Mouse (Mus musculus): ENCODE results near the gene Gnptab.

Gnptab gene

GRCm38 (mm10) chr10:88377666-88378065 lies 1.3 kb upstream of the Gnptab start:
- no peak for DNase-seq (ENCODE audit: low read depth)

GRCm38 (mm10) chr10:88380002-88380401 lies 1.1 kb downstream of the Gnptab start:
- DNase-seq (ENCODE audit: low read depth), result no peak

DNA sequence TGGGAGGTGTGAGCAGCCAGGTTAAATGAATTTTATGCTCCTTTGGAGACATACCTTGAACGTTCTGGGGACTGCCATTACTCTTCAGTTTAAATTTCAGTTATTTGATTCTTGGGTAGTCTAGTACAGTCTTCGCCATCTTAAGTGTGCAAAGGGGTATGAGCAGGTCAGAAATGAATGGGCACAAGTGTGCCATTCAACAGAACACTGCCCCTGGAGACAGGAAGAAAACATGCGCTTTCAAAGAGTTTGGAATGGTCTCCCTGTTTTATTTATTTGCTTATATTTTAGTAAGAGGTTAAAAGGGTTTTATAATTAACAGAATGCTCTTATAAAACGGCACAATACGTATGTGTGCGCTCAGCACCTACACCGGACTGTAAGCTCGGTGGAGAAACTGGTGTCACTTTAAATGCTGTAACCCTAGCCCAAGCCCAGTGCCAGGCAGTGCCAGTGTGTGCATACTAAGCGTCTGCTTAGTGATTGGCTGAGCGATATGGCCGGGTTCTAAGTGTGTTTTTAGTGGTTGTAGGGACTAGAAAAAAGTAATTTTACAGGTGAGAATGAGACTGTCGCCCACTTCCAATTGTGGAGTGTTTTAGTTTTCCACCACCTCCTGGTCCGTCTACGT lies 1.6 kb downstream of the Gnptab start:
- no peak for DNase-seq (ENCODE audit: low read depth)

GRCm38 (mm10) chr10:88381286-88381685 lies 2.4 kb downstream of the Gnptab start:
- no peak for DNase-seq (ENCODE audit: low read depth)

DNA sequence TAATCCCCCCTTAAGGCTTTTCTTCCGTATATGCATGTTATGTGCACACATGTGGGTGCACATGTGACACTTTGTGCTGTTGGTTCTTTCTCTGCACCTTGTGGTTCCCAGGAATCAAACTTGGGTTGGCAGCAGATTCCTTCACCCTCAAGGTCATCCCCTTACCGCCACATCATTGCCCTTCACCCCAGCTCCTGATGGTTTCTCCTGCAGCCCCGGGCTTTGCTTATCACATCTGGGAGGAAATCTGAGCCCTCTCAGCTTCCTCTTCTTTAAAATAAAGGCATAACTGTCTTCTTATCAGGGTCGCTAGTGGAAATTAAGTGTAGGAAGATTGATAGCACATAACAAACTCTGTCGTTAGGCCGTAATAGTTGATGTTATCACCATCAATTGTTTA lies 3.1 kb downstream of the Gnptab start:
- no peak for DNase-seq (ENCODE audit: low read depth)

- DNase-seq (ENCODE audit: low read depth), result no peak
Measured at GRCm38 (mm10) chr10:88383479-88383878, 4.5 kb downstream of the Gnptab start.

GRCm38 (mm10) chr10:88384081-88384480 lies 5.1 kb downstream of the Gnptab start:
- no peak for DNase-seq (ENCODE audit: low read depth)

DNA sequence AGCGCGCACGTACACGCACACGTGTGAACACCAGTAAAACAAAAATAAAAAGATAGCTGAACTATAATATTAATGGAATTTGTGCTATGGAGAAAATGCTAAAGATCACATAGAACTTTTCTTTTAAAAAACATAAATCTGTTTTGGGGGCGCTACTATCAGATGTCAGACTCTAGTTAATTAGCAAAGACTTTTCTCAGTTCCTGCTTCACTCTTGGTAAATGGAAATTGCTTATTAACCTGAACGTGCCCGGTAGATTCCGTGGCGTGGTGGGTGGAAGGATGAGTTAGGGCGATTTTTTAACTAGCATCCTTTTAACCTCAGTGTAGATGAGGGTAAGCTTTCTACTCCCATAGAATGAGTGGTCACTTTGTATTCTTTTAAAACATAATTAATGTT lies 6.4 kb downstream of the Gnptab start:
- DNase-seq (ENCODE audit: low read depth), result no peak

DNA sequence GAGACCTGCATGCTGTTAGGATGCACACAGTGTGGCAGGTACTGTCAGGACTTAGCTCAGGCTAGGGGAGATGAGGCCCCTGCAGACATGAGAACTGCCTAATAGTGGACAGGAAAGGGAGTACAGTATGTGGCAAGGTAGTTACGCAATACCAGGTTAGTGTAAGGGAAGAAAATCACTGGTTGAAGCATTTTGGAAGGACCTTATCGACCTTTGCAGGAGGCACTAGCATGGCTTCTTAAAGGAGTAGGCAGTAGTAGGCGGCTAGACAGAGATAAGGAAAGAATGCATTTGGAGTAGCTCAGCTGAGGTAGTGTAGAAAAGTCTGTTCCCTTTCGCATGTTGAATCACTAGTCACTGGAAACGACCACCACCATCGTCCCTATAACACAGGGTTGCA lies 6.8 kb downstream of the Gnptab start:
- DNase-seq (ENCODE audit: low read depth), result no peak

DNA sequence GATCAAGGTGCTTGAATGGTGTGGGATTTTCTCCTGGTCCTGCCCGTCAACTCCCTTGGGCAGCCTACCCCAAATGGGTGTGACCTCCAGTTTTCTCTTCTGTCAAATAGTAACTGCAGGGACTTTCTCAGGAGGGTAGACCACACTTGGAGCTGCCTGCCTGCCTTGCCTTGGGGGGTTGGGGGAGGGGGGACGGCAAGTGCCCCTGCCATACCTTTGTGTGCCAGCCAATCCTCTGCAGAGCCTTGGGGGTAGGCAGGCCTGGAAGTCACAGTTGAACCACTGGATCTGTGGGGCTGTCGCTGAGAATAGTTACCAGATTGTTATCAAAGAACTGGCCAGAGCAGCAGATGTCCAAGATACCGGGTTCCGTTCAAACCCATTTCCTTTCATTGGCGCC lies 7.3 kb downstream of the Gnptab start:
- no peak for DNase-seq (ENCODE audit: low read depth)

DNA sequence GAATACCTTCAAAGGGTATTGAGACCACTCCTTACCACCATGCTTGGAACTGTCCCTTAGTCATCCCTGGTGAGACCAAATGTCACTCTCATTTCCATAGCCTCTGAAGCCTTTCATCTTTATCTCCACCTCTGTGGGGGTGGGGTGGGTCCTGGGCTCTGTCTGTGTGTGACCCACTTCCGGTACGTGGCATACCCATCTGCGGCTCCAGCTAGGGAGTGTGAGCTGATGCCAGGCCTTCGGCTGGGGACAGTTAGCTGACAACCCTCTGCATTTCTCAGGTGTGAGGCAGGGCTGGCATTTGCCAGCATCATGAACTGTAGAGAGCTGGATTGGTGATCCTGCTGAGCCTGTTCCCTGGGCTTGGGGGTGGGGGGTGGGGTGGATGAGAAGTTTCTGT lies 10.6 kb downstream of the Gnptab start:
- DNase-seq (ENCODE audit: low read depth), result no peak

DNA sequence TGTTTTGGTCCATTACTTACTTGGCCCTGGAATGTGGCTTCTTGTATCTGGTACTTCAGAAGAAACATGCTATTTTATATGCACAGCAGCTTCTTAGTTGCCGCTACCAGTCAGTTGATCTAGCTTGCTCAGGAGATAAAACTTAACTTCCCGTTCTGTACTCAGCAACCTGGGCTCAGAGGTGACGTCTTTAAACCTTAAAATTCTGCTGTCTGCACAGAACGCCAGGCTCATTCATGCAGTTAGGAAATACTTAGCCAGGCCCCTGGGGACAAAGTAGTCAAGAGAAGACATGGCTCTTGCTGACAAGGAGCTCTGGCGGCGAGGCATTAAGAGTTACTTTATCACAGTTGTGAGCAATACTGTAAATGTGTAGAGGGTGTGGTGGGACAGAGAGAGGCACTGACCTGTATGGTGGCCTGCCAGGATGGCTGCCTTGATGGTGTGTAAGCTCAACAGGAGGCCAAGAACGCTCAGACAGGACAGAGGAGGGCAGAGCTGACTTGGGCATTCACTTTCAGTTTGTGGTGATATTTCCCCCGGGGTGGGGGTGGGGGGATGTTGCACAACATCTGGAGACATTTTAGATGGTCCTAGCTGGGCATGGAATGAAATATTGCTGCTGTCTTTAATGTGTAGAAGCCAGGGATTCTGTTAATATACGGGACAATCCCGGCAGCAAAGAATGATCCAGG lies 11.3 kb downstream of the Gnptab start:
- DNase-seq (ENCODE audit: low read depth), result peak; percentile 57

GRCm38 (mm10) chr10:88391495-88391894 lies 12.6 kb downstream of the Gnptab start:
- DNase-seq (ENCODE audit: low read depth), result no peak

GRCm38 (mm10) chr10:88392181-88392847 lies 13.4 kb downstream of the Gnptab start:
- DNase-seq (ENCODE audit: low read depth), result no peak

DNA sequence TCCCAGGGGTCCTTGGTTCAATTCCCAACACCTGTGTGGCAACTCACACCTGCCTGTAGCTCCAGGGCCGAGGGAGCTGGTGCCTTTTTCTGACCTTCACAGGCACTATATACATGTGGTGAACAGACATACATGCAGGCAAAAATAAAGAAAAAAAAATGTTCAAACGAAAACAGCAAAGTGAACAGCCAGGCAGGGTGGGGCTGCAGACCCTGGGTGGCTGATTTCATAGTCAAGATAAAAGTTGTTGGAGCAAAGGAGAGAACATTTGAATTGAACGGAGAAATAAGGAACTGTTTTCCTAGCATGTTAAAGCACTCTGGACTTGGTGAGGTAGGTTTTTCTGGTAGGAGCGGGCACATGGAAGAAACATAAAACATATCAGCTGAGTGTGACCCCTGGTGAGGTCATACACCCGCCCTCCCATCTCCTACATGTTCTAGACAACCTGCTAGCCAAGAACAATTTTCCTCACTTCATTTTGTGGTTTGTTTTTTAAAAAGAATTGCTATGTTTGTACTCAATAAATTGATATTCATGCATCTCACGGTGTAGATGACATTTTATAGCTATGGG lies 19.8 kb downstream of the Gnptab start:
- DNase-seq (ENCODE audit: low read depth), result no peak

DNA sequence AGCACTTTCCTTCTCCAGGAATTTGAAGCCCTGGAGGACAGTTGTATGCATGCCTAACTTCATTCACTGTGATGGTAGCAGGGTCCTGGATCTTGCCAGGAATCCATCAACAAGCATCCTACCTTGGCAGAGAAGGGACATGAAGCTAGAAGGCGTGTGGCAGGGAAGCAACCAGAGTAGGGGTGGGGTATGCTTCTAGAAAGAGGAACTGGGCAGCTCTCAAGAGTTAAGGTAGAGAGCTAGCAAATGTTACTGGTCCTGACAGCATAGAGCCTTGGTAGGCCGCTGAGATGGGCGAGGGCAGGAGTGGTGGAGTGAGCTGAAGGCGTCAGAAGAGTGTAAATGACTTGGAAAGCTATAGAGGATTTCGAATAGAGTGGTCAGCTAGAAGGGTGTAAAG lies 20.3 kb downstream of the Gnptab start:
- no peak for DNase-seq (ENCODE audit: low read depth)

DNA sequence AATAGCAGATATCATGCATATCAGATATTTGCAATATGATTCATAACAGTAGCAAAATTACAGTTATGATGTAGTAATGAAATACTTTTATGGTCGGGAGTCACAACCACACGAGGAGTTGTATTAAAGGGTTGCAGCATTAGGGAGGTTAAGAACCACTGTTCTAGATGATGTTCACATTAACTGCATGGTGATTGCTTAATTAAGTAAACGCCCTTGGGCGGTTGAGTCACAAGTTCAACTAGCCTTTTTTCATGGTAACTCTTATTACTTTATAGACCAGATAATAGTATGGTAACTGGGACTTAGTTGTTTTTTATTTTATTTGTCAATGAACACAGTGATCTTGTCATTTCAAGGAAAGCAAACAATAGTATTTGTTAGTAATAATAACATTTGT lies 24.1 kb downstream of the Gnptab start:
- DNase-seq (ENCODE audit: low read depth), result no peak

DNA sequence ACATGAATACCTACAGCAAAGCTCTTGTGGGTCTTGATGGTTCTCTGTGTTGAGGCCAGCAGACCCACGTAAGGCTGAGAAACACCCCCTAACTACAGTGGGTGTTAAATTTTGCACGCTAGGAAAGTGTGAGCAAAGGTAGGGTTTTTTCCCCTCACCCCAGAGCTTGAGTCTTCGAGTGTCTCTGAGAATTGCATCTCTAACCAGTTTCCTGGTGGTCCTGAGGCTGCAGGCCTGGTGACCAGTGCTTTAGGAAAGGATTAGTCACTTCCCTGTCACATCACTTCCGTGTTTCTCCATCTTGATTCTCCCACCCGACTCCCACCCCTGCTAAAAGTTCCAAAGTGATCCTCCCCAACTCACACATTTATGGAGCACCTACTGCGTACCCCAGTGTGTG lies 25.3 kb downstream of the Gnptab start:
- no peak for DNase-seq (ENCODE audit: low read depth)

DNA sequence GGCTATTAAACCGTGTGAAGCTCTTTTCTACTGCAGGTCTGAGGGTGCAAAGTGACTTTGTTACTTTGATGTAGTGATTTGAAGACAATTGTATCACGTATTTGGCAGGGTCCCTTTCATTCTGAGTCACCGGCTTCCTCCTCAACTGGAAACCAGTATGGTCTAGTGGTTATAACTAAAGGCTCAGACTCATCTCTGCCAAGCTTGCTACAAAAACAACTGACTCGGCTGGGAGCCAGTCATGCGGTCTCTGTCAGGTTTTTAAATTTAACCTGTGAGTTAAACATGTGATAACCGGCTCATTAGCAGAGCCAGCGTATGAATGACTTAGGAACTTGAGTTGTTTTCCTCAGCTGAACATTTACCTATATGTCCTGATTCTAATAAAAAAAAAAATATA lies 26.9 kb downstream of the Gnptab start:
- no peak for DNase-seq (ENCODE audit: low read depth)

GRCm38 (mm10) chr10:88407875-88408631 lies 29.1 kb downstream of the Gnptab start:
- no peak for DNase-seq (ENCODE audit: low read depth)

GRCm38 (mm10) chr10:88409751-88410150 lies 30.8 kb downstream of the Gnptab start:
- DNase-seq (ENCODE audit: low read depth), result no peak

- no peak for DNase-seq (ENCODE audit: low read depth)
Measured at GRCm38 (mm10) chr10:88412290-88412995, 33.5 kb downstream of the Gnptab start.
